Mouse (Mus musculus) G1E (cell line): ENCODE data around the gene Pmvk.

ENCODE experiments used
- CTCF ChIP-seq: IDR thresholded peaks from 2 replicates; pipeline ENCODE4 v1.5.1; 2012; ENCODE audit warnings: low read depth, low read length, inconsistent platforms, mixed read lengths
- GATA1 ChIP-seq: IDR thresholded peaks from 2 replicates; pipeline ENCODE4 v1.6.1; 2012; ENCODE audit warnings: borderline replicate concordance, low read length, inconsistent platforms, mixed read lengths
- POLR2AphosphoS5 ChIP-seq: IDR thresholded peaks from 2 replicates; pipeline ENCODE4 v1.6.1; 2012; ENCODE audit warnings: low read depth, low read length, inconsistent platforms; ENCODE audit not compliant: insufficient replicate concordance
- TAL1 ChIP-seq: conservative IDR thresholded peaks from 2 replicates; pipeline ENCODE4 v1.6.1; 2012; ENCODE audit warnings: low read depth, low read length, inconsistent platforms, mixed read lengths

DNA sequence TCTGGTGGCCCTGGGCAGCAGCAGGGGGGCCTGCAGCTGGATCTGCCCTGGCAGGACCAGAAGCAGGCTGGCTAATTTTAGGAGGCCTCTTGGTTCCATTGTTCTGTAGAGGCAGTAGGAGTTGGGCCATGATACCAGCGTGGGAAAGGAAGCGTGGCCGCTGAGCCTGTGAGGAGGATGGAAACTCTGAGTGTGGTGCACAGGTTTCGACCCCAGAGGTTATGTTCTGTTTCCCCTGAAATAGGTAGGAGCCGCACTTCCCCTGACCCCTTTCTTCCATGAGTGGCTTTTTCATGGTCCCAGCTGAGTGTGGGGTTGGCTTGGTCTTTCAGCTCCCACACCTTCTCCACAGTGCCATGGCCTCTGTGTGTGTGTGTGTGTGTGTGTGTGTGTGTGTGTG is 37.2 kb downstream of the Pmvk start:
- TF ChIP-seq CTCF (no peak), TAL1 (no peak), GATA1 (no peak), POLR2AphosphoS5 (no peak)
